Mouse (Mus musculus) right cerebral cortex, postnatal 36 days (tissue): ENCODE measurements around the gene Srgap1.

Experiments used
- DNase-seq, 2 experiments: peaks; one replicate each; pipeline ENCODE4 v3.0.0; 2022; ENCODE audit warnings: low spot score in 2 of 2, mixed read lengths in 1 of 2

Gene Srgap1

GRCm38 (mm10) chr10:121882461-121882860 lies 164.7 kb downstream of the Srgap1 start:
- no peak for DNase-seq

GRCm38 (mm10) chr10:121878855-121879254 lies 168.3 kb downstream of the Srgap1 start:
- no peak for DNase-seq

- no peak for DNase-seq
Observed at GRCm38 (mm10) chr10:121877906-121878305, 169.2 kb downstream of the Srgap1 start.

GRCm38 (mm10) chr10:121873063-121873489 lies 174.0 kb downstream of the Srgap1 start:
- DNase-seq = no peak

- DNase-seq = no peak
Observed at GRCm38 (mm10) chr10:121869941-121870340, 177.2 kb downstream of the Srgap1 start.

- no peak for DNase-seq
Observed at GRCm38 (mm10) chr10:121868255-121868654, 178.9 kb downstream of the Srgap1 start.

GRCm38 (mm10) chr10:121865503-121866239 lies 181.4 kb downstream of the Srgap1 start:
- DNase-seq = no peak

- DNase-seq = no peak
Observed at GRCm38 (mm10) chr10:121860924-121861323, 186.2 kb downstream of the Srgap1 start.

GRCm38 (mm10) chr10:121859803-121860571 lies 187.1 kb downstream of the Srgap1 start:
- no peak for DNase-seq

- no peak for DNase-seq
Observed at GRCm38 (mm10) chr10:121858911-121859310, 188.2 kb downstream of the Srgap1 start.

- DNase-seq = no peak
Observed at GRCm38 (mm10) chr10:121858086-121858485, 189.0 kb downstream of the Srgap1 start.

- DNase-seq = no peak
Observed at GRCm38 (mm10) chr10:121855863-121856446, 191.2 kb downstream of the Srgap1 start.

- DNase-seq = no peak
Observed at GRCm38 (mm10) chr10:121853385-121853808, 193.7 kb downstream of the Srgap1 start.

- no peak for DNase-seq
Observed at GRCm38 (mm10) chr10:121849496-121849895, 197.6 kb downstream of the Srgap1 start.

- DNase-seq = no peak
Observed at GRCm38 (mm10) chr10:121845677-121846076, 201.4 kb downstream of the Srgap1 start.

GRCm38 (mm10) chr10:121837166-121837898 lies 209.8 kb downstream of the Srgap1 start:
- no peak for DNase-seq

- peak in 1 of 2 experiments; percentile 9 for DNase-seq
Observed at GRCm38 (mm10) chr10:121836507-121837165, 210.5 kb downstream of the Srgap1 start.

- DNase-seq = no peak
Observed at GRCm38 (mm10) chr10:121833443-121833842, 213.7 kb downstream of the Srgap1 start.

- no peak for DNase-seq
Observed at GRCm38 (mm10) chr10:121830335-121831307, 216.5 kb downstream of the Srgap1 start.

GRCm38 (mm10) chr10:121829800-121830303 lies 217.3 kb downstream of the Srgap1 start:
- DNase-seq = no peak
